Mouse (Mus musculus) T-helper 1 cell (primary cell): ENCODE measurements around the gene Asf1b.
"Not testable (repeated sequence)": the region's sequence is repeated elsewhere in the genome, so short reads cannot be mapped to it uniquely, and the experiment has no call there.

ENCODE experiments used
- in situ Hi-C: fragments of 300-600 bp; cut with MboI, MseI; formaldehyde crosslinking; loops from one replicate; pipeline ENCODE4 v1.15.1; 2025; ENCODE audit warnings: high pct_unique_total_duplicates

Asf1b gene

GRCm38 (mm10) chr8:83996567-83997505, 41.5 kb downstream of the Asf1b start:
- in situ Hi-C loops: no loop called here

- in situ Hi-C loops: no loop called here
These were observed 42.3 kb downstream of the Asf1b start, which contains the start of gene Samd1 for GRCm38 (mm10) chr8:83997511-83998141. Gene Samd1, plus strand, starts transcription at chr8:83997672.

- in situ Hi-C loops: no loop called here
These were observed 43.1 kb downstream of the Asf1b start for GRCm38 (mm10) chr8:83998231-83999056.

- in situ Hi-C loops: no loop called here
These were observed 43.9 kb downstream of the Asf1b start for GRCm38 (mm10) chr8:83999057-83999705.

- in situ Hi-C loops: no loop called here
These were observed 44.5 kb downstream of the Asf1b start for GRCm38 (mm10) chr8:83999825-84000224.

- in situ Hi-C loops: no loop called here
These were observed 46.1 kb downstream of the Asf1b start, which contains the start of gene 1700067K01Rik for GRCm38 (mm10) chr8:84001281-84002000. Gene 1700067K01Rik, plus strand, starts transcription at chr8:84001502.

- in situ Hi-C loops: no loop called here
These were observed 47.8 kb downstream of the Asf1b start for GRCm38 (mm10) chr8:84002957-84003611.

- in situ Hi-C loops: no loop called here
These were observed 48.4 kb downstream of the Asf1b start for GRCm38 (mm10) chr8:84003612-84004246.

- in situ Hi-C loops: no loop called here
These were observed 49.4 kb downstream of the Asf1b start for GRCm38 (mm10) chr8:84004533-84005201.

GRCm38 (mm10) chr8:84005502-84005901, 50.2 kb downstream of the Asf1b start:
- in situ Hi-C loops: not testable (repeated sequence)

- in situ Hi-C loops: no loop called here
These were observed 53.1 kb downstream of the Asf1b start for GRCm38 (mm10) chr8:84008362-84008761.

GRCm38 (mm10) chr8:84009876-84010275, 54.6 kb downstream of the Asf1b start:
- in situ Hi-C loops: loop anchor here (10.0 kb wide), 1 partner anchor 355 kb away; no protein-coding TSS in a partner anchor

GRCm38 (mm10) chr8:84010625-84011611, 55.6 kb downstream of the Asf1b start:
- in situ Hi-C loops: loop anchor here (10.0 kb wide), 1 partner anchor 354 kb away; no protein-coding TSS in a partner anchor

GRCm38 (mm10) chr8:84011705-84012498, 56.6 kb downstream of the Asf1b start, which contains the start of gene 2210011C24Rik:
Gene 2210011C24Rik, minus strand, starts transcription at chr8:84012171.
- in situ Hi-C loops: loop anchor here (10.0 kb wide), 1 partner anchor 353 kb away; no protein-coding TSS in a partner anchor

GRCm38 (mm10) chr8:84012499-84013165, 57.3 kb downstream of the Asf1b start:
- in situ Hi-C loops: loop anchor here (10.0 kb wide), 1 partner anchor 352 kb away; no protein-coding TSS in a partner anchor

GRCm38 (mm10) chr8:84015833-84016232, 60.5 kb downstream of the Asf1b start:
- in situ Hi-C loops: loop anchor here (10.0 kb wide), 1 partner anchor 349 kb away; no protein-coding TSS in a partner anchor
